Mouse (Mus musculus) cerebellum, adult 2 months (tissue): ENCODE measurements around the gene Lrp1. TPM values are rescaled to one million over a fixed set of nuclear protein-coding genes. Genes with fewer than 3 reads are reported as not detected.

Source experiments
- DNase-seq, 2 experiments: peaks; one replicate each; pipeline ENCODE4 v3.0.0; 2021
- H3K27ac ChIP-seq: fragments of 200-500 bp; 2 replicates; pipeline ENCODE4 v1.5.1; 2012; ENCODE audit warnings: low read length, control low read depth, inconsistent platforms; ENCODE audit not compliant: insufficient read depth
- H3K27me3 ChIP-seq: fragments of 200-500 bp; 2 replicates; pipeline ENCODE4 v1.6.1; 2012; ENCODE audit warnings: inconsistent platforms, mild to moderate bottlenecking, low read length, moderate library complexity; ENCODE audit not compliant: control insufficient read depth, insufficient read depth
- H3K4me1 ChIP-seq: fragments of 200-500 bp; 2 replicates; pipeline ENCODE4 v1.6.1; 2011; ENCODE audit warnings: low read length; ENCODE audit not compliant: control insufficient read depth, insufficient read depth
- H3K4me3 ChIP-seq: fragments of 200-500 bp; replicated peaks from 2 replicates; pipeline ENCODE3; 2011; ENCODE audit warnings: mild to moderate bottlenecking, low read depth, low read length, control low read depth; ENCODE audit not compliant: insufficient read depth
- CTCF ChIP-seq: fragments of 200-500 bp; IDR thresholded peaks from 2 replicates; pipeline ENCODE4 v1.5.1; 2011; ENCODE audit warnings: low read depth, mild to moderate bottlenecking, control low read depth, low read length, moderate library complexity, borderline replicate concordance; ENCODE audit not compliant: insufficient read depth
- POLR2A ChIP-seq: fragments of 200-500 bp; IDR thresholded peaks from 2 replicates; pipeline ENCODE4 v1.6.1; 2011; ENCODE audit warnings: low read length, control low read depth, borderline replicate concordance; ENCODE audit not compliant: insufficient read depth
- WGBS: fragments of 180-500 bp; shearing (Covaris S2); methylation state at CpG from one replicate; pipeline ENCODE4 v1.1.7; 2018; 5-methylcytosine and 5-hydroxymethylcytosine counted together
- polyA plus RNA-seq: library from polyadenylated mRNA; depleted of rRNA; stranded (reverse); fragments of >200 nt; gene quantifications from 2 replicates; pipeline ENCODE4 v1.2.3, GENCODE M21; 2012; rRNA removed

Gene Lrp1
- polyA plus RNA-seq, 1 experiment = 366 TPM

DNA sequence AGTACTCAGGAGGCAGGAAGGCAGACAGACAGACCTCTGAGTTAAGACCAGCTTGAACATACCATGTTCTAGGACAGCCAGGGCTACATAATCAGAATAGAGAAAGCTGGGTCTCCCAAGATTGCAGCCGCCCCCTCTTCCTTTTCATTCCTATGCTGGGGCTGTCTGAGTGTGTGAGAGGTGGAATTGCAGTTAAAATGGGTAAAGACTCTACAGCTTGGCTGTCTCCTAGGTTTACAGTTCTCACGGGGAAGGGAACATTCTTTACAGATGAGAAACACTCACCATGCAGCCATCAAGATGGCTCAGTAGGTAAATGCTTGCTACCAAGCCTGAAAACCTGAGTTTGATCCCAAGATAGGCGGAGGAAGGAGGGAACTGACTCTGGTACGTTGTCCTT, 120.9 kb downstream of the Lrp1 start:
- no peak overlapping the region for H3K4me3 ChIP-seq
- TF ChIP-seq CTCF (no peak), POLR2A (no peak)
- H3K27me3 ChIP-seq = no peaks in the 10 kb centered on the region
- WGBS = 82% methylated on average over 4 of the region's 4 CpGs
- DNase-seq = no peak
- peak overlapping the region; percentile 36 for H3K27ac ChIP-seq
- peaks cover 7% of the 10 kb centered on the region for H3K4me1 ChIP-seq

DNA sequence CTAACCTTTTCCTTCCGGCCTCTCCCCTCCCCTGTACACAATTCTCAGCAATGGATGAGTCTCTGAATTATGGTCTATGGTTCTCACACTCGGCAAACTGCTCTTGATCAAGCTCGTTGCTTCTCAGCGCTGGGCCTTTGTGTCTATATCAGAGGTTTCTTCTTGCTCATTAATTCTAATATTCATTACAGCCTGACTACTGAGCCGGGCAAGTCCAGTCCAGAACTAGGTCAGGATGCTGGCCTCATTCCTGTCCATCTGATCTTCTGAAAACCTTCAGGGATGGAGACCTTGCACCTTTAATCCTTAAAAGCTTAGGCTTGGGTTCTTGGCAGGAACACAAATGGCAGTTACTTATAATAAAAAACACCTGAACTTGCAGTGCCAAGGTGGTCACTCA, 121.4 kb downstream of the Lrp1 start:
- peaks cover 7% of the 10 kb centered on the region for H3K4me1 ChIP-seq
- peak in 1 of 2 experiments; percentile 42 for DNase-seq
- no peak for TF ChIP-seq CTCF
- no peak for TF ChIP-seq POLR2A
- H3K4me3 ChIP-seq = no peak overlapping the region
- H3K27ac ChIP-seq = peak overlapping the region; percentile 36
- no peaks in the 10 kb centered on the region for H3K27me3 ChIP-seq
- 29% methylated on average over 5 of the region's 5 CpGs for WGBS

GRCm38 (mm10) chr10:127496156-127496555, 124.8 kb downstream of the Lrp1 start:
- WGBS = 93% methylated on average over 3 of the region's 3 CpGs
- H3K27ac ChIP-seq = no peak overlapping the region
- no peak overlapping the region for H3K4me3 ChIP-seq
- no peaks in the 10 kb centered on the region for H3K27me3 ChIP-seq
- H3K4me1 ChIP-seq = peaks cover 22% of the 10 kb centered on the region
- no peak for TF ChIP-seq CTCF
- DNase-seq = no peak

DNA sequence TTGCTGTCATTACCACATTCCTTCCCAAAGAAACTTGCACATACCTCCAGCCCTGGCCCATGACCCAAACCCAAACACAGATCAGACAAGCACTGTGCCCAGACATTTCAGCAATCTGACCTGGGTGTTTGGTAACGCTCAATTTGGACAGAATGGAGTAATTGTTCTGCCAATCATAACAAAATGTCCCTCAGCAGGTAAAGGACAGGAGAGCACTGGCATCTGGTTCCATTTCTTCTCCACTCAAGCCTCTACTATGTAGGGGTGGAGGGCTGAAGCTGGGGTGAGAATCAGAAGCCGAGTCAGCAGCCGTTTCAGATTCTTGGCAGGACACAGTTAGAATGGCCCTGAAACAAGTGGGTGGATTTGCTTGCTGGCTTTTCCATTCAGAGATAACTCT, 128.8 kb downstream of the Lrp1 start:
- Histone ChIP-seq H3K27me3 (no peaks in the 10 kb centered on the region), H3K4me1 (peaks cover 32% of the 10 kb centered on the region), H3K4me3 (no peak overlapping the region), H3K27ac (peak overlapping the region; percentile 64; the same call in 1 of the 2 replicates)
- 18% methylated on average over 3 of the region's 3 CpGs for WGBS
- TF ChIP-seq POLR2A (no peak), CTCF (no peak)
- no peak for DNase-seq

DNA sequence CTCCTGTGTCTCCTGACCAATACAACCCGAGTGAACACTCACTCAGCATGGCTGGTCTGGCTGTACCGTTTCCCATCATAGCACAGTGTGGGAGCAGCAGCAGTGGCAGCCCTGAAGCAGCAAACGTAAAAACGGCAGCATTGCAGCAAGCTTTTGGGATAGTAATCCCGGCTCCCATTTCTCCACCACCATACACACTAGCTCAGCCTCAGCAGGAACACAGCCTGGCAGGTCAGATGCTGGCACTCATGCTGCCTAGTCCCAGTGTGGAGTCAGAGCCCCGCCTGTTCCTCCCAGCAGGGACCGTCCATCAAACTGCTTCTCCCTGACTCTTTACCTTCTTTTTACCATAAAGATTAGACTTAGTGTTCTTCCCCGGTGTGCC, 129.8 kb downstream of the Lrp1 start:
- DNase-seq = peak; percentile 53 to 56
- peaks cover 32% of the 10 kb centered on the region for H3K4me1 ChIP-seq
- no peak overlapping the region for H3K4me3 ChIP-seq
- TF ChIP-seq POLR2A (no peak), CTCF (no peak)
- WGBS = 6% methylated on average over 8 of the region's 8 CpGs
- peak overlapping the region; percentile 88 for H3K27ac ChIP-seq
- H3K27me3 ChIP-seq = no peaks in the 10 kb centered on the region

- H3K4me1 ChIP-seq = peaks cover 32% of the 10 kb centered on the region
- no peak for DNase-seq
- WGBS = 54% methylated on average over 18 of the region's 18 CpGs
- no peak for TF ChIP-seq CTCF
- no peak for TF ChIP-seq POLR2A
- H3K27me3 ChIP-seq = no peaks in the 10 kb centered on the region
- peak overlapping the region; percentile 88 for H3K27ac ChIP-seq
- no peak overlapping the region for H3K4me3 ChIP-seq
Observed at GRCm38 (mm10) chr10:127490160-127491127, 130.5 kb downstream of the Lrp1 start.

DNA sequence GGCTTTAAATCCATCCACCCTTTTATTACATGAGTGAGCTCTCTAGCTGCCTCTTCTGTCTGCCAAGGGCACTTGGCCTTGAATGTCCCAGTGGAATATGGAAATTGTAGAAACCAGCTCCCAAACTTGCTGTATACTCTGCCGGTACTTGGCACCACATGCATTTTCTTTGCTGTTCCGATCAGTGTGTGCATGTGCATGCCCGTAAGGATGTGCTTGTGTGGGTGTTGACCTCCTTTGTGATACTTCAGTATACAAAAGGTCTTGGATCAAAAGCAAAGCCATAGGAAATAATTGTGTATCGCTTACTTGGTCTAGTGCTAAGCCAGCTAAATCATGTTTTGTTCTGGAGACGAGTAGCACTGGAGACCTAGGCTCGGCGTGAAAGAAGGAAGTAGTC, 132.1 kb downstream of the Lrp1 start:
- peaks cover 32% of the 10 kb centered on the region for H3K4me1 ChIP-seq
- 72% methylated on average over 7 of the region's 7 CpGs for WGBS
- no peak for TF ChIP-seq POLR2A
- no peak for TF ChIP-seq CTCF
- no peak for DNase-seq
- no peaks in the 10 kb centered on the region for H3K27me3 ChIP-seq
- H3K4me3 ChIP-seq = no peak overlapping the region
- no peak overlapping the region for H3K27ac ChIP-seq

Other genes starting within 250 kb of the Lrp1 start
- gene R3hdm2, start 240.8 kb downstream of the Lrp1 start, polyA plus RNA-seq = 137 and 145 TPM in 2 replicates
- 8.3 TPM in 2 replicates for gene Stac3, start 119.5 kb downstream of the Lrp1 start, polyA plus RNA-seq
- gene Ndufa4l2, start 106.2 kb downstream of the Lrp1 start, polyA plus RNA-seq = 10.4 and 11.5 TPM in 2 replicates
- 68.2 and 69.8 TPM in 2 replicates for gene Shmt2, start 98.7 kb downstream of the Lrp1 start, polyA plus RNA-seq
- 30.3 and 33.8 TPM in 2 replicates for gene Nxph4, start 86.6 kb downstream of the Lrp1 start, polyA plus RNA-seq
- gene Stat6, start 21.8 kb upstream of the Lrp1 start, polyA plus RNA-seq = 8.7 TPM in 2 replicates
- gene Nemp1, start 45.8 kb upstream of the Lrp1 start, polyA plus RNA-seq = 6.7 and 9.0 TPM in 2 replicates
- gene Nab2, start 47.4 kb upstream of the Lrp1 start, polyA plus RNA-seq = 59.2 and 69.9 TPM in 2 replicates
- 1.2 and 1.6 TPM in 2 replicates for gene Myo1a, start 84.0 kb upstream of the Lrp1 start, polyA plus RNA-seq
- 1.4 and 1.5 TPM in 2 replicates for gene Tac2, start 103.3 kb upstream of the Lrp1 start, polyA plus RNA-seq
- gene Zbtb39, start 118.4 kb upstream of the Lrp1 start, polyA plus RNA-seq = 5.7 and 6.6 TPM in 2 replicates
- 1.4 and 1.5 TPM in 2 replicates for gene Gpr182, start 130.6 kb upstream of the Lrp1 start, polyA plus RNA-seq
- 0.15 and 0.16 TPM in 2 replicates for gene Rdh1, start 138.6 kb upstream of the Lrp1 start, polyA plus RNA-seq
- 0.05 and 0.92 TPM in 2 replicates for gene Rdh16f1, start 138.6 kb upstream of the Lrp1 start, polyA plus RNA-seq
- gene Rdh9, start 155.2 kb upstream of the Lrp1 start, polyA plus RNA-seq = 0.13 and 0.88 TPM in 2 replicates
- 0.10 and 0.13 TPM in 2 replicates for gene Rdh16, start 180.0 kb upstream of the Lrp1 start, polyA plus RNA-seq
- not detected in 2 replicates for gene Rdh19, start 228.8 kb upstream of the Lrp1 start, polyA plus RNA-seq
- gene Rdh16f2, start 245.3 kb upstream of the Lrp1 start, polyA plus RNA-seq = not detected in 2 replicates